ENCODE assay signal across 8 mouse cellular contexts in the genomic region with DNA sequence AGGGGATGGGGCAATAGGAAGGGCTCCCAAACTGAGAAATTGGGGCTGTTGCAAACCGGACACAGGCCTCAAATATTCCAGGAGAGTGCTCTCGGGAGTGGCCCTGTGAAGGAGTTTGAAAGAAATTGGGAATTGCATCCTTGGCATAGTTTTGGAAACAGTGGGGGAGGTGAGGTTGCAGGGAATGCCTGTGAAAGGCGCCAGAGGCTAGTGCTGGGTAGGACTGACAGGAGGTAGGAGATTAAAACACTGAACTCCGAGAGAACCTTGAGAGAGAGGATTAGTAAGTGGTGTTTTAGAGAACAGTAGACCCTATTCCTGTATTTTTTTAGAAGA. TPM values are rescaled to one million over a fixed set of nuclear protein-coding genes. Genes with fewer than 3 reads are reported as not detected.
DNase-seq lines count a peak whose midpoint lies in the region; ATAC-seq lines count a peak whose summit lies in the region.

No protein-coding gene starts in this region.

- 3% methylated on average over 4 of the region's 4 CpGs for WGBS in kidney, embryonic 16.5 days
- WGBS in hindbrain, embryonic 12.5 days, result 1% methylated on average over 4 of the region's 4 CpGs
- under 1% methylated on average over 4 of the region's 4 CpGs for WGBS in midbrain, embryonic 13.5 days

- DNase-seq in kidney, postnatal 14 days, result no peak
- no peak for DNase-seq in frontal cortex, postnatal 14 days (ENCODE audit: low spot score in 2 of 2)
- DNase-seq in cerebellum, adult 9-11 months, result no peak
- DNase-seq in urinary bladder, adult 2 months (ENCODE audit: low spot score), result no peak

- H3K4me2 ChIP-seq in kidney, embryonic 16.5 days (replicated peaks; ENCODE audit: low read depth, low read length), result peak overlapping the region; percentile 69
- H3K4me2 ChIP-seq in hindbrain, embryonic 12.5 days (replicated peaks), result peak overlapping the region; percentile 65
- peak overlapping the region; percentile 65 for H3K4me2 ChIP-seq in midbrain, embryonic 13.5 days (replicated peaks)

- H3K27me3 ChIP-seq in kidney, embryonic 16.5 days (ENCODE audit: insufficient read depth, low read length), result no peaks in the 10 kb centered on the region
- H3K27me3 ChIP-seq in hindbrain, embryonic 12.5 days, result no peaks in the 10 kb centered on the region
- H3K27me3 ChIP-seq in midbrain, embryonic 13.5 days, result no peaks in the 10 kb centered on the region

- ATAC-seq in kidney, embryonic 16.5 days (ENCODE audit: low FRiP score, low TSS enrichment), result no peak
- no peak; the same call in 1 of the 2 replicates for ATAC-seq in hindbrain, embryonic 12.5 days (ENCODE audit: low FRiP score)
- peak; percentile 3; the same call in 1 of the 2 replicates for ATAC-seq in midbrain, embryonic 13.5 days

- peak overlapping the region; percentile 64 for H3K9ac ChIP-seq in kidney, embryonic 16.5 days (replicated peaks; ENCODE audit: low read length)
- H3K9ac ChIP-seq in hindbrain, embryonic 12.5 days, result peak overlapping the region; percentile 75
- H3K9ac ChIP-seq in midbrain, embryonic 13.5 days (replicated peaks), result peak overlapping the region; percentile 81

- peaks cover 48% of the 10 kb centered on the region for H3K4me1 ChIP-seq in kidney, embryonic 16.5 days (ENCODE audit: insufficient read depth, low read length)
- peaks cover 21% of the 10 kb centered on the region for H3K4me1 ChIP-seq in brown adipose tissue, adult 24 weeks (ENCODE audit: control insufficient read depth, insufficient read depth, insufficient read length, low read length)
- peaks cover 26% of the 10 kb centered on the region for H3K4me1 ChIP-seq in hindbrain, embryonic 12.5 days
- H3K4me1 ChIP-seq in midbrain, embryonic 13.5 days (replicated peaks), result peaks cover 48% of the 10 kb centered on the region

- peak overlapping the region; percentile 87 for H3K27ac ChIP-seq in kidney, embryonic 16.5 days (ENCODE audit: low read length)
- peak overlapping the region; percentile 94 for H3K27ac ChIP-seq in brown adipose tissue, adult 24 weeks (replicated peaks; ENCODE audit: low read depth, low read length)
- H3K27ac ChIP-seq in hindbrain, embryonic 12.5 days, result peak overlapping the region; percentile 95
- H3K27ac ChIP-seq in midbrain, embryonic 13.5 days, result peak overlapping the region; percentile 93

- peak overlapping the region; percentile 55 for H3K4me3 ChIP-seq in kidney, embryonic 16.5 days (ENCODE audit: low read length)
- peak overlapping the region; percentile 74 for H3K4me3 ChIP-seq in brown adipose tissue, adult 24 weeks (ENCODE audit: insufficient read depth, low read depth, low read length)
- H3K4me3 ChIP-seq in hindbrain, embryonic 12.5 days, result peak overlapping the region; percentile 59
- H3K4me3 ChIP-seq in midbrain, embryonic 13.5 days (replicated peaks), result peak overlapping the region; percentile 67

- H3K36me3 ChIP-seq in kidney, embryonic 16.5 days (ENCODE audit: insufficient read depth, low read length), result no peaks in the 10 kb centered on the region
- no peaks in the 10 kb centered on the region for H3K36me3 ChIP-seq in hindbrain, embryonic 12.5 days
- no peaks in the 10 kb centered on the region for H3K36me3 ChIP-seq in midbrain, embryonic 13.5 days

- no peaks in the 10 kb centered on the region for H3K9me3 ChIP-seq in kidney, embryonic 16.5 days (ENCODE audit: low read length)
- H3K9me3 ChIP-seq in hindbrain, embryonic 12.5 days (replicated peaks), result no peaks in the 10 kb centered on the region
- H3K9me3 ChIP-seq in midbrain, embryonic 13.5 days, result no peaks in the 10 kb centered on the region

RNA-seq across cellular contexts. Expression of gene Mgat1, which starts 0.6 kb away (rescaled TPM):
- 88.9 and 91.9 TPM in 2 replicates for polyA plus RNA-seq in kidney, embryonic 16.5 days (2015; fragmentation: Nextera tagmentation; extraction: Ambion mirVana)
- 19.3 and 30.6 TPM in 2 replicates for polyA plus RNA-seq in brown adipose tissue, adult 24 weeks (2012; ENCODE audit: insufficient read depth, insufficient read length, missing spikeins)
- 42.5 and 43.2 TPM in 2 replicates for polyA plus RNA-seq in hindbrain, embryonic 12.5 days (2016; fragmentation: Nextera tagmentation; extraction: Ambion mirVana)
- polyA plus RNA-seq in midbrain, embryonic 13.5 days (2015; fragmentation: Nextera tagmentation; extraction: Ambion mirVana), result 29.3 and 32.1 TPM in 2 replicates
- 61.8 and 63.4 TPM in 2 replicates for polyA plus RNA-seq in urinary bladder, adult 2 months (2012; rRNA removed)

RNA-seq across cellular contexts. Expression of gene Olfr1393, which starts 33.5 kb away (rescaled TPM):
- not detected in 2 replicates for polyA plus RNA-seq in kidney, embryonic 16.5 days (2015; fragmentation: Nextera tagmentation; extraction: Ambion mirVana)
- not detected in 2 replicates for polyA plus RNA-seq in brown adipose tissue, adult 24 weeks (2012; ENCODE audit: insufficient read depth, insufficient read length, missing spikeins)
- polyA plus RNA-seq in hindbrain, embryonic 12.5 days (2016; fragmentation: Nextera tagmentation; extraction: Ambion mirVana), result not detected in 2 replicates
- 0.15 TPM in 1 of 2 replicates, not detected in the other for polyA plus RNA-seq in midbrain, embryonic 13.5 days (2015; fragmentation: Nextera tagmentation; extraction: Ambion mirVana)
- polyA plus RNA-seq in urinary bladder, adult 2 months (2012; rRNA removed), result 0.06 and 0.12 TPM in 2 replicates

RNA-seq across cellular contexts. Expression of gene Olfr1392, which starts 40.5 kb away (rescaled TPM):
- not detected in 2 replicates for polyA plus RNA-seq in kidney, embryonic 16.5 days (2015; fragmentation: Nextera tagmentation; extraction: Ambion mirVana)
- not detected in 2 replicates for polyA plus RNA-seq in brown adipose tissue, adult 24 weeks (2012; ENCODE audit: insufficient read depth, insufficient read length, missing spikeins)
- polyA plus RNA-seq in hindbrain, embryonic 12.5 days (2016; fragmentation: Nextera tagmentation; extraction: Ambion mirVana), result not detected in 2 replicates
- not detected in 2 replicates for polyA plus RNA-seq in midbrain, embryonic 13.5 days (2015; fragmentation: Nextera tagmentation; extraction: Ambion mirVana)
- polyA plus RNA-seq in urinary bladder, adult 2 months (2012; rRNA removed), result 0.10 and 0.15 TPM in 2 replicates

RNA-seq across cellular contexts. Expression of gene Zfp62, which starts 41.5 kb away (rescaled TPM):
- 45.6 and 46.3 TPM in 2 replicates for polyA plus RNA-seq in kidney, embryonic 16.5 days (2015; fragmentation: Nextera tagmentation; extraction: Ambion mirVana)
- 10.4 and 14.4 TPM in 2 replicates for polyA plus RNA-seq in brown adipose tissue, adult 24 weeks (2012; ENCODE audit: insufficient read depth, insufficient read length, missing spikeins)
- polyA plus RNA-seq in hindbrain, embryonic 12.5 days (2016; fragmentation: Nextera tagmentation; extraction: Ambion mirVana), result 55.3 and 62.5 TPM in 2 replicates
- 56.6 and 58.5 TPM in 2 replicates for polyA plus RNA-seq in midbrain, embryonic 13.5 days (2015; fragmentation: Nextera tagmentation; extraction: Ambion mirVana)
- polyA plus RNA-seq in urinary bladder, adult 2 months (2012; rRNA removed), result 12.4 and 17.0 TPM in 2 replicates

RNA-seq across cellular contexts. Expression of gene Btnl9, which starts 57.6 kb away (rescaled TPM):
- polyA plus RNA-seq in kidney, embryonic 16.5 days (2015; fragmentation: Nextera tagmentation; extraction: Ambion mirVana), result 4.4 and 4.6 TPM in 2 replicates
- 12.3 and 23.2 TPM in 2 replicates for polyA plus RNA-seq in brown adipose tissue, adult 24 weeks (2012; ENCODE audit: insufficient read depth, insufficient read length, missing spikeins)
- polyA plus RNA-seq in hindbrain, embryonic 12.5 days (2016; fragmentation: Nextera tagmentation; extraction: Ambion mirVana), result 0.16 and 0.22 TPM in 2 replicates
- 0.17 TPM in 1 of 2 replicates, not detected in the other for polyA plus RNA-seq in midbrain, embryonic 13.5 days (2015; fragmentation: Nextera tagmentation; extraction: Ambion mirVana)
- 0.62 and 0.73 TPM in 2 replicates for polyA plus RNA-seq in urinary bladder, adult 2 months (2012; rRNA removed)
